Mouse (Mus musculus) stomach, postnatal 0 days (tissue): Measurements from ENCODE around the gene Map1b.

Experiments used
- CTCF ChIP-seq: IDR thresholded peaks from 2 replicates; pipeline ENCODE4 v1.5.1; 2016; ENCODE audit warnings: antibody characterized with exemption, low read depth, mild to moderate bottlenecking, moderate library complexity
- EP300 ChIP-seq: optimal IDR thresholded peaks from 2 replicates; pipeline ENCODE3; 2016; ENCODE audit warnings: antibody characterized with exemption

GRCm38 (mm10) chr13:99485331-99485733 lies 31.0 kb downstream of the Map1b start:
- TF ChIP-seq CTCF (no peak), EP300 (no peak)
